Mouse (Mus musculus) forebrain, embryonic 14.5 days (tissue): ENCODE measurements around the gene Uap1. TPM values are rescaled to one million over a fixed set of nuclear protein-coding genes. Genes with fewer than 3 reads are reported as not detected.

Experiments
- ATAC-seq: fragments of 200-750 bp; cut with Nextera tagmentation; 2 replicates; pipeline ENCODE4 v1.8.0; 2017; ENCODE audit warnings: mild to moderate bottlenecking, moderate library complexity
- DNase-seq: peaks from one replicate; pipeline ENCODE4 v3.0.0-alpha.2; 2015; ENCODE audit warnings: low spot score
- H3K27ac ChIP-seq: fragments of 300-500 bp; sonication (generic); 2 replicates; pipeline ENCODE4 v1.5.1; 2014; ENCODE audit warnings: low read depth, mild to moderate bottlenecking, control low read depth, low read length, moderate library complexity
- H3K27me3 ChIP-seq: fragments of 300-500 bp; sonication (generic); replicated peaks from 2 replicates; pipeline ENCODE4 v1.6.1; 2014; ENCODE audit warnings: low read length, control low read depth, mixed read lengths; ENCODE audit not compliant: control insufficient read depth, insufficient read depth
- H3K36me3 ChIP-seq: fragments of 300-500 bp; sonication (generic); 2 replicates; pipeline ENCODE4 v1.6.1; 2014; ENCODE audit warnings: low read length, control low read depth; ENCODE audit not compliant: control insufficient read depth, insufficient read depth
- H3K4me1 ChIP-seq: fragments of 300-500 bp; sonication (generic); 2 replicates; pipeline ENCODE4 v1.6.1; 2014; ENCODE audit warnings: antibody characterized with exemption, low read length, control low read depth; ENCODE audit not compliant: control insufficient read depth, insufficient read depth
- H3K4me2 ChIP-seq: fragments of 300-500 bp; sonication (generic); 2 replicates; pipeline ENCODE4 v1.6.1; 2014; ENCODE audit warnings: mild to moderate bottlenecking, control low read depth, low read length
- H3K4me3 ChIP-seq: fragments of 300-500 bp; sonication (generic); 2 replicates; pipeline ENCODE4 v1.5.1; 2014; ENCODE audit warnings: low read depth, low read length, control low read depth
- H3K9ac ChIP-seq: fragments of 300-500 bp; sonication (generic); 2 replicates; pipeline ENCODE4 v1.6.1; 2014; ENCODE audit warnings: mild to moderate bottlenecking, low read length, control low read depth, moderate library complexity
- H3K9me3 ChIP-seq: fragments of 300-500 bp; sonication (generic); replicated peaks from 2 replicates; pipeline ENCODE4 v1.6.1; 2016; ENCODE audit warnings: low read length, control low read depth, mixed read lengths; ENCODE audit not compliant: control insufficient read depth
- WGBS: fragments of 180-500 bp; shearing (Covaris S2); extraction: QIAGEN DNeasy Blood & Tissue Kit; methylation state at CpG from one replicate; pipeline ENCODE4 v1.1.7; 2014; 5-methylcytosine and 5-hydroxymethylcytosine counted together
- polyA plus RNA-seq: library from polyadenylated mRNA; unstranded; fragments of >200 nt; fragmentation: Nextera tagmentation; extraction: Ambion mirVana; gene quantifications from 2 replicates; pipeline ENCODE4 v1.2.1, GENCODE M21; 2014

Gene Uap1
- polyA plus RNA-seq, 1 experiment from 2014 or later: 57.9 TPM

GRCm38 (mm10) chr1:170160397-170160938 lies 14.3 kb downstream of the Uap1 start:
- Histone ChIP-seq H3K27me3 (no peaks in the 10 kb centered on the region), H3K27ac (no peak overlapping the region), H3K9me3 (no peaks in the 10 kb centered on the region), H3K36me3 (peaks cover 22% of the 10 kb centered on the region), H3K9ac (no peak overlapping the region), H3K4me2 (no peak overlapping the region), H3K4me1 (no peaks in the 10 kb centered on the region), H3K4me3 (no peak overlapping the region)
- DNase-seq (no peak), ATAC-seq (no peak)
- WGBS: 65% methylated on average over 3 of the region's 3 CpGs

GRCm38 (mm10) chr1:170159707-170160106 lies 15.1 kb downstream of the Uap1 start:
- Histone ChIP-seq H3K4me1 (no peaks in the 10 kb centered on the region), H3K27me3 (no peaks in the 10 kb centered on the region), H3K9me3 (no peaks in the 10 kb centered on the region), H3K4me3 (no peak overlapping the region), H3K4me2 (no peak overlapping the region), H3K36me3 (peaks cover 20% of the 10 kb centered on the region), H3K27ac (no peak overlapping the region), H3K9ac (no peak overlapping the region)
- ATAC-seq (no peak), DNase-seq (no peak)
- 89% methylated on average over 2 of the region's 2 CpGs for WGBS

GRCm38 (mm10) chr1:170155761-170156160 lies 19.0 kb downstream of the Uap1 start:
- DNase-seq: peak; percentile 79
- H3K36me3 ChIP-seq: peaks cover 14% of the 10 kb centered on the region; the same call in 1 of the 2 replicates
- no peak overlapping the region for H3K4me2 ChIP-seq
- H3K27me3 ChIP-seq: no peaks in the 10 kb centered on the region
- H3K4me1 ChIP-seq: no peaks in the 10 kb centered on the region
- H3K9me3 ChIP-seq: no peaks in the 10 kb centered on the region
- peak; percentile 54; the same call in 1 of the 2 replicates for ATAC-seq
- 64% methylated on average over 5 of the region's 5 CpGs for WGBS
- H3K27ac ChIP-seq: no peak overlapping the region; the same call in 1 of the 2 replicates
- no peak overlapping the region for H3K4me3 ChIP-seq
- H3K9ac ChIP-seq: no peak overlapping the region

GRCm38 (mm10) chr1:170155298-170155697 lies 19.5 kb downstream of the Uap1 start:
- H3K27me3 ChIP-seq: no peaks in the 10 kb centered on the region

GRCm38 (mm10) chr1:170153986-170154385 lies 20.8 kb downstream of the Uap1 start:
- no peak overlapping the region for H3K27ac ChIP-seq
- H3K36me3 ChIP-seq: peaks cover 25% of the 10 kb centered on the region
- DNase-seq (no peak), ATAC-seq (no peak)
- H3K4me3 ChIP-seq: no peak overlapping the region
- H3K9ac ChIP-seq: no peak overlapping the region
- H3K4me1 ChIP-seq: no peaks in the 10 kb centered on the region
- no peaks in the 10 kb centered on the region for H3K27me3 ChIP-seq
- H3K4me2 ChIP-seq: no peak overlapping the region
- H3K9me3 ChIP-seq: no peaks in the 10 kb centered on the region
- 64% methylated on average over 8 of the region's 8 CpGs for WGBS

More at GRCm38 (mm10) chr1:170155298-170155697, 19.5 kb downstream of the Uap1 start:
- DNase-seq (no peak), ATAC-seq (no peak)
- H3K4me1 ChIP-seq: no peaks in the 10 kb centered on the region
- no peak overlapping the region; the same call in 1 of the 2 replicates for H3K27ac ChIP-seq
- peaks cover 12% of the 10 kb centered on the region; the same call in 1 of the 2 replicates for H3K36me3 ChIP-seq
- no peak overlapping the region for H3K4me3 ChIP-seq
- H3K9me3 ChIP-seq: no peaks in the 10 kb centered on the region
- no peak overlapping the region for H3K9ac ChIP-seq
- no peak overlapping the region for H3K4me2 ChIP-seq
- 69% methylated on average over 2 of the region's 2 CpGs for WGBS

- Histone ChIP-seq H3K27me3 (no peaks in the 10 kb centered on the region), H3K9me3 (no peaks in the 10 kb centered on the region), H3K36me3 (peaks cover 26% of the 10 kb centered on the region), H3K4me1 (no peaks in the 10 kb centered on the region), H3K4me2 (no peak overlapping the region), H3K9ac (no peak overlapping the region), H3K27ac (no peak overlapping the region), H3K4me3 (no peak overlapping the region)
- 70% methylated on average over 2 of the region's 2 CpGs for WGBS
- peak; percentile 43; the same call in 1 of the 2 replicates for ATAC-seq
- no peak for DNase-seq
These were observed 22.2 kb downstream of the Uap1 start for GRCm38 (mm10) chr1:170152552-170152951.

- H3K27ac ChIP-seq: no peak overlapping the region
- 57% methylated on average over 6 of the region's 6 CpGs for WGBS
- no peak overlapping the region for H3K4me2 ChIP-seq
- DNase-seq: peak; percentile 45
- no peak for ATAC-seq
- peaks cover 24% of the 10 kb centered on the region for H3K36me3 ChIP-seq
- no peaks in the 10 kb centered on the region for H3K4me1 ChIP-seq
- no peak overlapping the region for H3K4me3 ChIP-seq
- no peaks in the 10 kb centered on the region for H3K27me3 ChIP-seq
- no peak overlapping the region for H3K9ac ChIP-seq
- H3K9me3 ChIP-seq: no peaks in the 10 kb centered on the region
These were observed 23.9 kb downstream of the Uap1 start for GRCm38 (mm10) chr1:170150870-170151269.

- WGBS: 91% methylated on average over 4 of the region's 4 CpGs
- ATAC-seq (no peak), DNase-seq (no peak)
- no peaks in the 10 kb centered on the region for H3K9me3 ChIP-seq
- H3K4me1 ChIP-seq: no peaks in the 10 kb centered on the region
- H3K9ac ChIP-seq: no peak overlapping the region
- H3K27ac ChIP-seq: no peak overlapping the region
- H3K27me3 ChIP-seq: no peaks in the 10 kb centered on the region
- H3K4me2 ChIP-seq: no peak overlapping the region
- no peak overlapping the region for H3K4me3 ChIP-seq
- peaks cover 24% of the 10 kb centered on the region for H3K36me3 ChIP-seq
These were observed 25.0 kb downstream of the Uap1 start for GRCm38 (mm10) chr1:170149756-170150155.

GRCm38 (mm10) chr1:170148536-170148935 lies 26.2 kb downstream of the Uap1 start:
- H3K4me1 ChIP-seq: no peaks in the 10 kb centered on the region
- no peak for DNase-seq
- ATAC-seq: no peak
- peaks cover 28% of the 10 kb centered on the region for H3K36me3 ChIP-seq
- no peak overlapping the region for H3K27ac ChIP-seq
- H3K27me3 ChIP-seq: no peaks in the 10 kb centered on the region
- H3K4me3 ChIP-seq: no peak overlapping the region
- no peaks in the 10 kb centered on the region for H3K9me3 ChIP-seq
- 91% methylated on average over 6 of the region's 6 CpGs for WGBS
- H3K9ac ChIP-seq: no peak overlapping the region
- no peak overlapping the region for H3K4me2 ChIP-seq
